Mouse (Mus musculus) B cell, adult 2 months (primary cell): Measurements from ENCODE around the gene Extl2.

Experiments
- DNase-seq, 2 experiments: peaks; one replicate each; pipeline ENCODE4 v3.0.0; 2022

The Extl2 gene

GRCm38 (mm10) chr3:116009622-116010344, 2.5 kb downstream of the Extl2 start:
- DNase-seq: no peak

GRCm38 (mm10) chr3:116014901-116015300, 7.6 kb downstream of the Extl2 start:
- no peak for DNase-seq

- DNase-seq: no peak
Measured at GRCm38 (mm10) chr3:116016116-116016515, 8.9 kb downstream of the Extl2 start.

- no peak for DNase-seq
Measured at GRCm38 (mm10) chr3:116018606-116019005, 11.3 kb downstream of the Extl2 start.

- DNase-seq: no peak
Measured at GRCm38 (mm10) chr3:116019136-116019535, 11.9 kb downstream of the Extl2 start.

GRCm38 (mm10) chr3:116024236-116024635, 17.0 kb downstream of the Extl2 start:
- no peak for DNase-seq

- DNase-seq: no peak
Measured at GRCm38 (mm10) chr3:116024669-116025068, 17.4 kb downstream of the Extl2 start.

- no peak for DNase-seq
Measured at GRCm38 (mm10) chr3:116025701-116026100, 18.4 kb downstream of the Extl2 start.

- no peak for DNase-seq
Measured at GRCm38 (mm10) chr3:116026996-116027395, 19.7 kb downstream of the Extl2 start.

GRCm38 (mm10) chr3:116030152-116030788, 23.0 kb downstream of the Extl2 start:
- DNase-seq: no peak

GRCm38 (mm10) chr3:116033218-116033870, 26.1 kb downstream of the Extl2 start:
- DNase-seq: no peak

GRCm38 (mm10) chr3:116033871-116034222, 26.6 kb downstream of the Extl2 start:
- DNase-seq: peak; percentile 2 to 5

GRCm38 (mm10) chr3:116040776-116041175, 33.5 kb downstream of the Extl2 start:
- DNase-seq: no peak

GRCm38 (mm10) chr3:116046000-116046399, 38.7 kb downstream of the Extl2 start:
- no peak for DNase-seq

GRCm38 (mm10) chr3:116047034-116047433, 39.8 kb downstream of the Extl2 start:
- DNase-seq: no peak

GRCm38 (mm10) chr3:116057078-116057477, 49.8 kb downstream of the Extl2 start:
- no peak for DNase-seq

GRCm38 (mm10) chr3:116060320-116060719, 53.1 kb downstream of the Extl2 start:
- DNase-seq: no peak

GRCm38 (mm10) chr3:116062141-116062540, 54.9 kb downstream of the Extl2 start:
- no peak for DNase-seq

GRCm38 (mm10) chr3:116072584-116072983, 65.3 kb downstream of the Extl2 start:
- no peak for DNase-seq

GRCm38 (mm10) chr3:116076739-116077138, 69.5 kb downstream of the Extl2 start:
- no peak for DNase-seq

GRCm38 (mm10) chr3:116078490-116078889, 71.2 kb downstream of the Extl2 start:
- DNase-seq: no peak
